Mouse (Mus musculus) heart, embryonic 16.5 days (tissue): Measurements from ENCODE around the gene Nkx6-2. TPM values are rescaled to one million over a fixed set of nuclear protein-coding genes. Genes with fewer than 3 reads are reported as not detected.

ENCODE experiments used
- ATAC-seq: fragments of 200-750 bp; cut with Nextera tagmentation; replicated peaks from 2 replicates; pipeline ENCODE4 v1.8.0; 2017; ENCODE audit warnings: moderate number of reproducible peaks; ENCODE audit not compliant: insufficient read depth, low FRiP score; ENCODE audit errors: extremely low read depth
- H3K27ac ChIP-seq: fragments of 300-500 bp; sonication (generic); 2 replicates; pipeline ENCODE4 v1.5.1; 2014; ENCODE audit warnings: mild to moderate bottlenecking, low read length, control low read depth, moderate library complexity
- H3K27me3 ChIP-seq: fragments of 300-500 bp; sonication (generic); 2 replicates; pipeline ENCODE4 v1.6.1; 2014; ENCODE audit warnings: low read length, mixed read lengths; ENCODE audit not compliant: control insufficient read depth, insufficient read depth
- H3K36me3 ChIP-seq: fragments of 300-500 bp; sonication (generic); 2 replicates; pipeline ENCODE4 v1.6.1; 2014; ENCODE audit not compliant: control insufficient read depth, insufficient read depth
- H3K4me1 ChIP-seq: fragments of 300-500 bp; sonication (generic); 2 replicates; pipeline ENCODE4 v1.6.1; 2014; ENCODE audit warnings: low read length, mixed read lengths; ENCODE audit not compliant: control insufficient read depth, insufficient read depth
- H3K4me2 ChIP-seq: fragments of 300-500 bp; sonication (generic); 2 replicates; pipeline ENCODE4 v1.6.1; 2014; ENCODE audit warnings: low read depth, mild to moderate bottlenecking, control low read depth, low read length
- H3K4me3 ChIP-seq: fragments of 300-500 bp; sonication (generic); 2 replicates; pipeline ENCODE4 v1.5.1; 2014; ENCODE audit warnings: mild to moderate bottlenecking, control low read depth, low read length
- H3K9ac ChIP-seq: fragments of 300-500 bp; sonication (generic); 2 replicates; pipeline ENCODE4 v1.6.1; 2014; ENCODE audit warnings: low read length, control low read depth
- H3K9me3 ChIP-seq: fragments of 300-500 bp; sonication (generic); replicated peaks from 2 replicates; pipeline ENCODE4 v1.6.1; 2016; ENCODE audit warnings: low read length; ENCODE audit not compliant: control insufficient read depth
- WGBS: fragments of 180-500 bp; shearing (Covaris S2); extraction: QIAGEN DNeasy Blood & Tissue Kit; methylation state at CpG from one replicate; pipeline ENCODE4 v1.1.7; 2014; 5-methylcytosine and 5-hydroxymethylcytosine counted together
- polyA plus RNA-seq: library from polyadenylated mRNA; unstranded; fragments of >200 nt; fragmentation: Nextera tagmentation; extraction: Ambion mirVana; gene quantifications from 2 replicates; pipeline ENCODE4 v1.2.1, GENCODE M21; 2015

Gene Nkx6-2
- polyA plus RNA-seq, 1 experiment from 2014 or later, result 0.55 TPM

- peaks cover 3% of the 10 kb centered on the region; the same call in 1 of the 2 replicates for H3K4me1 ChIP-seq
- peaks cover 30% of the 10 kb centered on the region for H3K27me3 ChIP-seq
- no peak overlapping the region for H3K27ac ChIP-seq
- H3K9ac ChIP-seq, result no peak overlapping the region
- ATAC-seq, result no peak
- H3K36me3 ChIP-seq, result peaks cover 28% of the 10 kb centered on the region
- WGBS, result 77% methylated on average over 16 of the region's 16 CpGs
- H3K4me3 ChIP-seq, result no peak overlapping the region
- no peaks in the 10 kb centered on the region for H3K9me3 ChIP-seq
- no peak overlapping the region for H3K4me2 ChIP-seq
Measured at GRCm38 (mm10) chr7:139576064-139576686, 6.4 kb downstream of the Nkx6-2 start.

- Histone ChIP-seq H3K9ac (no peak overlapping the region), H3K36me3 (peaks cover 15% of the 10 kb centered on the region), H3K4me2 (no peak overlapping the region), H3K9me3 (no peaks in the 10 kb centered on the region), H3K27ac (no peak overlapping the region), H3K27me3 (0 out of 2 replicates have a peak, but pooled peaks cover under 1% of the 10 kb centered on the region), H3K4me3 (no peak overlapping the region), H3K4me1 (no peaks in the 10 kb centered on the region)
- ATAC-seq, result no peak
- WGBS, result 77% methylated on average over 3 of the region's 3 CpGs
Measured at GRCm38 (mm10) chr7:139572665-139573064, 9.9 kb downstream of the Nkx6-2 start.

- H3K9me3 ChIP-seq, result no peaks in the 10 kb centered on the region
- peaks cover 24% of the 10 kb centered on the region for H3K36me3 ChIP-seq
- H3K4me2 ChIP-seq, result no peak overlapping the region
Measured at GRCm38 (mm10) chr7:139570788-139571187, 11.8 kb downstream of the Nkx6-2 start.

GRCm38 (mm10) chr7:139566533-139566932 is 16.1 kb downstream of the Nkx6-2 start:
- WGBS, result 85% methylated on average over 8 of the region's 8 CpGs
- Histone ChIP-seq H3K9ac (no peak overlapping the region), H3K36me3 (peaks cover 26% of the 10 kb centered on the region), H3K4me2 (no peak overlapping the region), H3K27ac (no peak overlapping the region), H3K27me3 (no peaks in the 10 kb centered on the region), H3K4me1 (peaks cover 17% of the 10 kb centered on the region), H3K4me3 (no peak overlapping the region), H3K9me3 (no peaks in the 10 kb centered on the region)
- no peak for ATAC-seq

More at GRCm38 (mm10) chr7:139570788-139571187, 11.8 kb downstream of the Nkx6-2 start:
- ATAC-seq, result no peak
- no peak overlapping the region for H3K27ac ChIP-seq
- no peaks in the 10 kb centered on the region for H3K4me1 ChIP-seq
- H3K9ac ChIP-seq, result no peak overlapping the region
- H3K27me3 ChIP-seq, result no peaks in the 10 kb centered on the region
- no peak overlapping the region for H3K4me3 ChIP-seq
- 92% methylated on average over 5 of the region's 5 CpGs for WGBS

- no peak overlapping the region for H3K4me3 ChIP-seq
- peaks cover 26% of the 10 kb centered on the region for H3K36me3 ChIP-seq
- H3K27me3 ChIP-seq, result no peaks in the 10 kb centered on the region
- no peak for ATAC-seq
- 64% methylated on average over 6 of the region's 6 CpGs for WGBS
- no peaks in the 10 kb centered on the region for H3K9me3 ChIP-seq
- H3K4me1 ChIP-seq, result peaks cover 17% of the 10 kb centered on the region
- H3K4me2 ChIP-seq, result no peak overlapping the region
- no peak overlapping the region for H3K27ac ChIP-seq
- no peak overlapping the region for H3K9ac ChIP-seq
Measured at GRCm38 (mm10) chr7:139565998-139566397, 16.6 kb downstream of the Nkx6-2 start.

- Histone ChIP-seq H3K27ac (no peak overlapping the region), H3K4me3 (no peak overlapping the region), H3K9me3 (no peaks in the 10 kb centered on the region), H3K4me1 (peaks cover 17% of the 10 kb centered on the region), H3K4me2 (no peak overlapping the region), H3K27me3 (no peaks in the 10 kb centered on the region), H3K9ac (no peak overlapping the region), H3K36me3 (peaks cover 29% of the 10 kb centered on the region)
- WGBS, result 77% methylated on average over 2 of the region's 2 CpGs
- ATAC-seq, result peak; percentile 44; the same call in 1 of the 2 replicates
Measured at GRCm38 (mm10) chr7:139564161-139564560, 18.4 kb downstream of the Nkx6-2 start.

- Histone ChIP-seq H3K9me3 (no peaks in the 10 kb centered on the region), H3K4me2 (no peak overlapping the region), H3K4me3 (no peak overlapping the region), H3K27me3 (no peaks in the 10 kb centered on the region), H3K4me1 (peaks cover 17% of the 10 kb centered on the region), H3K27ac (no peak overlapping the region), H3K36me3 (peaks cover 29% of the 10 kb centered on the region), H3K9ac (no peak overlapping the region)
- ATAC-seq, result no peak
- 55% methylated on average over 4 of the region's 4 CpGs for WGBS
Measured at GRCm38 (mm10) chr7:139563425-139563824, 19.2 kb downstream of the Nkx6-2 start.

GRCm38 (mm10) chr7:139559659-139560058 is 22.9 kb downstream of the Nkx6-2 start:
- 94% methylated on average over 10 of the region's 10 CpGs for WGBS
- peaks cover 20% of the 10 kb centered on the region for H3K4me1 ChIP-seq
- H3K36me3 ChIP-seq, result peaks cover 12% of the 10 kb centered on the region
- H3K9me3 ChIP-seq, result no peaks in the 10 kb centered on the region
- no peak overlapping the region for H3K4me2 ChIP-seq
- no peak overlapping the region for H3K27ac ChIP-seq
- no peak overlapping the region for H3K9ac ChIP-seq
- H3K4me3 ChIP-seq, result no peak overlapping the region
- no peaks in the 10 kb centered on the region for H3K27me3 ChIP-seq
- no peak for ATAC-seq

- Histone ChIP-seq H3K4me1 (peaks cover 3% of the 10 kb centered on the region; the same call in 1 of the 2 replicates), H3K9me3 (no peaks in the 10 kb centered on the region), H3K36me3 (peaks cover 5% of the 10 kb centered on the region), H3K4me2 (no peak overlapping the region), H3K27me3 (no peaks in the 10 kb centered on the region), H3K4me3 (no peak overlapping the region), H3K9ac (no peak overlapping the region), H3K27ac (no peak overlapping the region)
- ATAC-seq, result no peak
- 56% methylated on average over 10 of the region's 10 CpGs for WGBS
Measured at GRCm38 (mm10) chr7:139556746-139557526, 25.7 kb downstream of the Nkx6-2 start.
